Mouse (Mus musculus): ENCODE measurements around the gene Col1a2. TPM values are rescaled to one million over a fixed set of nuclear protein-coding genes. Genes with fewer than 3 reads are reported as not detected.

Col1a2 gene
- total RNA-seq, 2 experiments from 2014 or later, result 11.0 to 18.3 TPM

DNA sequence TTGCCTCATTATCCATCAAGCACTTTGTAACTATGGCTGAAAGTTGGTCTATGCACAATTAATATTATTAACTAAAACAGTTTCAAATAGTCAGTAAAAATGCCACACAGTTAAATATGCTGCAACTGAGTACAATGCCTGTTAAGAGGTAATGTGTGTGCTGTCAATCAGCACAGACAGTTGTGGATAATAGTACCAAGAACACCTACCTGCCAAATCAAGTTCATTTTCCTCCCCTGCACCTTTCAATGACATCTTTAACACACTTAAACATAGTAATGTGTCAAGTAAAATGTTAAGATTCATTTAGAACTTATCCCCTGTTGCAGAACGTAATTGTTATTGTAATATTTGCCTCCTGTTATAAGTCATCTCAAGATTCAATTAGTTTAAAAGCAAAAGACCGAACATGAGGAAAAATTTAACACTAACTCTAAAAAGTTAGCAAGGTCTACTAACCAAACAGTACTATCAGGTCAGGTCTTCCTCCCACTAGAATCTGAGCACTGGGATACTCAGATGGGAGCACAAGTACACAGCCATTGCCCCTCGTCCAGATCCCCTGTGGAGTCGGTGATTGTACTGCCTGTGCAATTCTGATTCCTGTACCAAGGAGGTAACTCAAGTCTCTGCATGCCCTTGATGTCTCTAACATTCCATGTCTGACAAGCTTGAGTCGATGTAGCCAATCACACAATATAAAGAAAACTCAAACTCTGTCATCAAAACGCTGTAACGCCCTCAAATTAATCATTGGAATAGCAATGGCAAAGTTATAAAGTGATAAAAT lies 37.5 kb downstream of the Col1a2 start:
- Histone ChIP-seq H3K27ac (no peak overlapping the region), H3K4me3 (no peak overlapping the region)
- no peak for TF ChIP-seq CTCF (conservative IDR thresholded peaks at IDR 0.05)
- no peak for DNase-seq (ENCODE audit: low spot score in 2 of 2)

DNA sequence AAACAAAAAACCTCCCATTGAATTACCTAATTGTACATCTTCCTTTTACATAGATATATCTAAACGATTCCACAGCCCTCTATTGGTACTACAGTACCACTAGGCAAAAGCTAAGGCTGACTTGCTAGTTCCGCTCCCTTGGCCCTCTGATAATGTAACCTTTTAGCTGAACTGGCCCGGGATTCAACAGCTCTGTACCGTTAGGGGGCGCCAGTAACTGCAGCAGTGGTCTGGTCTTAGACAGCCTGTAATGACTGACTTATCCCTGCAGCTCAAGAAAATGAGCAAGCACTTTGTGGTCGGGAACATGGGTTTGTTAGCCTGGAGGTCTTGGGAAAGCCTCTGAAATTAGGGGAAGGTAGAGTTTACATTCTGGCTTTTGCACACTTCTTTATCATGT lies 39.9 kb downstream of the Col1a2 start:
- H3K27ac ChIP-seq, result no peak overlapping the region
- no peak for DNase-seq (ENCODE audit: low spot score in 2 of 2)
- no peak overlapping the region for H3K4me3 ChIP-seq
- TF ChIP-seq CTCF (conservative IDR thresholded peaks at IDR 0.05), result peak; percentile 67

DNA sequence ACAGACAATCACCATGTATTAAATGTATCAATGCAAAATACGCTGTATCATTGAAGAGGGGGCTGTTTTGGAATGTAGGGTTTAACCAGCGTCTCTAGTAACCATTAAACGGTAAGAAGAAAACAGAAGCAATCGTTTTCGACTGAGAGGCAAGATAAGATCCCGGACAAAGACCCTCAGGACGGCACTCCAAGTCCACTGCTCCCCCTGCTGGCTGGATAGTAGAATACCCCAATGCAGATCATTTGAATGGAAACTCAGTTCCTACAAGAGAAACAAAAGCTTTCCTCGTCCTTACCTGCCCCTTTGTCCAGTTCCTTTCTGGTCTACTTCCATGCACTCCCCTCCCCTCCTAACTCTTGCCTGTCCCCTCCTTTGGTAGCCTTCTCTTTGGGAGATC lies 41.1 kb downstream of the Col1a2 start:
- peak; percentile 53 to 80 for DNase-seq (ENCODE audit: low spot score in 2 of 2)

DNA sequence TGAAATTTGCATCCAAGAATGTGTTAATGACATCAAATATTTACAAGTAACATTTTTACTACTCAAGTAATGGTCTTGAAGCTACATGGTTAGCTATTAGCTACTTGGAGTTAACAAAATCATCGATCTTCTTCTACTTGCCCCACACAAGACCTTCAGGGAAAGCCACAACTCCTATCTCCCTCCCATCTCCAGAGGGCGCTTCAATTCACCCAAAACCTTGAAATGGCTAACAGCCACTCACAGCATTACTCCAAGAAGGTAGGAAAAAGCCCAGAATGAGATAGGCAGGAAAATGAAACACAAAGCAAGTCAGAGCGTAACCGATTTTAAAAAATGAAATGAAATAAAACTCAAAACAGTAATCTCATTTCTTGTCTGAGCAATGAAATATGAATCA lies 44.3 kb downstream of the Col1a2 start:
- no peak overlapping the region for H3K27ac ChIP-seq
- peak; percentile 71 for TF ChIP-seq CTCF (conservative IDR thresholded peaks at IDR 0.05)
- DNase-seq (ENCODE audit: low spot score in 2 of 2), result peak in 1 of 2 experiments; percentile 38
- H3K4me3 ChIP-seq, result no peak overlapping the region

More for the DNA sequence above, 41.1 kb downstream of the Col1a2 start:
- no peak overlapping the region for H3K27ac ChIP-seq
- TF ChIP-seq CTCF (conservative IDR thresholded peaks at IDR 0.05), result peak; percentile 94
- no peak overlapping the region for H3K4me3 ChIP-seq

- no peak overlapping the region for H3K27ac ChIP-seq
- TF ChIP-seq CTCF (conservative IDR thresholded peaks at IDR 0.05), result no peak
- H3K4me3 ChIP-seq, result no peak overlapping the region
- peak in 1 of 2 experiments; percentile 21 for DNase-seq (ENCODE audit: low spot score in 2 of 2)
These were observed 45.4 kb downstream of the Col1a2 start for GRCm38 (mm10) chr6:4549846-4550548.

DNA sequence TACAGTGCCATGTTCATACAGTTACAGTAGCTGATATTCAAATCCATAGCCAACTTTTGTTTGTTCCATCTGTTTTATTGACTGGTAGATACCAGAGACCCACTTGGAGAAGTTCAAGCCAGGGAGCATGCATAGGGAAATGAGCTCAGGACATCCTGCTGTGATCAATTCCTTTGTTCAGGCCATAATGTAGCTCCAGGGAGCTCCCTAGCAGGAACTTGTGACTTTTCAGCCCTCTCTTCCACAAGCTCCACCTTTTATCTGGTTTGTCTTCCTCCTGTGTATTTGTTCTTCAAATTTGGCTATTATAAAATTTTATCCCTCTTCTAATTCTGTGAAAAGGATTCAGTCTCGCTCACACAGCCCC lies 45.9 kb downstream of the Col1a2 start:
- TF ChIP-seq CTCF (conservative IDR thresholded peaks at IDR 0.05), result no peak
- Histone ChIP-seq H3K4me3 (no peak overlapping the region), H3K27ac (no peak overlapping the region)
- no peak for DNase-seq (ENCODE audit: low spot score in 2 of 2)

- DNase-seq (ENCODE audit: low spot score in 2 of 2), result no peak
- Histone ChIP-seq H3K4me3 (no peak overlapping the region), H3K27ac (no peak overlapping the region)
- no peak for TF ChIP-seq CTCF (conservative IDR thresholded peaks at IDR 0.05)
These were observed 50.8 kb downstream of the Col1a2 start for GRCm38 (mm10) chr6:4555366-4555765.

GRCm38 (mm10) chr6:4557086-4557485 lies 52.5 kb downstream of the Col1a2 start:
- Histone ChIP-seq H3K4me3 (no peak overlapping the region), H3K27ac (no peak overlapping the region)
- TF ChIP-seq CTCF (conservative IDR thresholded peaks at IDR 0.05), result no peak
- no peak for DNase-seq (ENCODE audit: low spot score in 2 of 2)

- DNase-seq (ENCODE audit: low spot score in 2 of 2), result peak; percentile 28 to 43
These were observed 53.1 kb downstream of the Col1a2 start for GRCm38 (mm10) chr6:4557678-4558077.

DNA sequence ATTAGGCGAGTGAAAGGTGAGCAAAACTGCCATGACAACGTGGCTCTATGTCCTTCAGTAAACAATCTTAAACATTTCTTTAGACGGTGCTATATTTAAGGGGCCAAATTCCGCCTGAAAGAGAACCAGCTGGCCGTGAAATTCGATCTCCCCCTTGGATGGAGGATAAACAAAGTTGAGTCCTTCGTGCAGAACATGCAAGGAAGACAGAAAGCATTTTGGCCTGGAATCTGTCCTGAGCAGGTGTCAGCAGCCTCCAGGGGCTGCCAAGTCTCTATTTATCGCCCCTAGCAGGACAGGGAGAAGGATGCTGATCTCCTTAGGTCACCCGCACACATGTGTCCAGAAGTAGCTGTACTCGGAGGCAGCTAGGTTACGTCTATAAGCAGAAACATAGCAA lies 56.5 kb downstream of the Col1a2 start:
- TF ChIP-seq CTCF (conservative IDR thresholded peaks at IDR 0.05), result no peak
- DNase-seq (ENCODE audit: low spot score in 2 of 2), result no peak
- H3K27ac ChIP-seq, result no peak overlapping the region
- no peak overlapping the region for H3K4me3 ChIP-seq

More at GRCm38 (mm10) chr6:4557678-4558077, 53.1 kb downstream of the Col1a2 start:
- Histone ChIP-seq H3K27ac (no peak overlapping the region), H3K4me3 (no peak overlapping the region)
- TF ChIP-seq CTCF (conservative IDR thresholded peaks at IDR 0.05), result peak; percentile 78

DNA sequence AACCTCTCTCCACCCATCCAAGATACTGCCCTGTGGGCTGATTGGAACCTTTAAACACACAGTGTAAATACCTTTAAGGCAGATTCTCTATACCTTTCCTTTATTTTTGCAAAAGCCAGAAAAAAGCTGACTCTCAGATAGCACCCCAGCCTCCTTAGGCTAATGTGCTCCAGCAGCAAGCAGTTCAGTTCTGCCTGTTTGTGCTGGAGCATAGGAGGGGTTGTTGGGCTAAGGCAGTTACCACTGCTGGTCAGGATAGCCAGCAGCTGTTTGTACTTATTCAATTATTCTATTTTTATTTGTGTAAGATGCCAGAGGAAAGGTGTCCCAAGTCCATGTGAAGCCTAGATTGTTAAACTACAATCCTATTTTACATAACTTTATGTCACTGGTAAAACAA lies 57.0 kb downstream of the Col1a2 start:
- no peak for TF ChIP-seq CTCF (conservative IDR thresholded peaks at IDR 0.05)
- no peak for DNase-seq (ENCODE audit: low spot score in 2 of 2)
- H3K4me3 ChIP-seq, result no peak overlapping the region
- no peak overlapping the region for H3K27ac ChIP-seq

DNA sequence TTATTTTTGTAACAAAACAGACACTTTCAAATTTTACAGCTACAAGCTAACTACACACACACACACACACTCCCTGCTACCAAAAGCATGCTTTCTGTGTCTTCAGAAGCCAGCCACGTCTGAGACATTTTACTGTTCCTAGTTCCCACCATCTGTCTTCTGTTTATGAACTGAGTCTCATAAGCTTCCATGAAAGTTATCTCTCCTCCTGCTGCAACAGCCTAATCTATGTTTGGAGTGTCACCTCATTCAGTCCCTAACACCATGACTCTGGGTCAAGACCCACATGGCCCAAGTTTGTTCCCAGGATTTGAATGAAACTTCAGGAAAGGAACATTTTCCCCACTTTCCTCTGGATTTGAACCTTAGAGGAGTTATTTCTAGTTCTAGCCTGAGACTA lies 57.8 kb downstream of the Col1a2 start:
- no peak overlapping the region for H3K27ac ChIP-seq
- no peak for DNase-seq (ENCODE audit: low spot score in 2 of 2)
- TF ChIP-seq CTCF (conservative IDR thresholded peaks at IDR 0.05), result no peak
- no peak overlapping the region for H3K4me3 ChIP-seq

GRCm38 (mm10) chr6:4563477-4563876 lies 58.9 kb downstream of the Col1a2 start:
- TF ChIP-seq CTCF (conservative IDR thresholded peaks at IDR 0.05), result no peak
- Histone ChIP-seq H3K4me3 (no peak overlapping the region), H3K27ac (no peak overlapping the region)
- no peak for DNase-seq (ENCODE audit: low spot score in 2 of 2)

DNA sequence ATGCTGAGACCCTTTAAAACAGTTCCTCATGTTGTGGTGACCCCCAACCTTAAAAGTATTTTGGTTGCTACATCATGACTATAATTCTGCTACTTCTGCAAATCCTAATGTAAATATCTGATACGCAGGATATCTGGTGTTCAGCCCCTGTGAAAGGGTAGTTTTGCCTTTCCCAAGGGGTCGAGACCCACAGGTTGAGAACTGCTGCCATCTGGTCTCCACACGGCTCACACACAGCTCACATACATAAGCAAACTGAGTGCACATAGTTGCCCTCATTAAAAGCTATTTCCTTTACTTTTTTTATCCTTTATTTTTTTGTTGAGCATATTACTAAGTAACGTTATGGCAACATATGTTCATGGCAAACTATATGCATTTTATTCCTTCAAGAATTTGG lies 65.8 kb downstream of the Col1a2 start:
- no peak for TF ChIP-seq CTCF (conservative IDR thresholded peaks at IDR 0.05)
- no peak for DNase-seq (ENCODE audit: low spot score in 2 of 2)
- Histone ChIP-seq H3K4me3 (no peak overlapping the region), H3K27ac (no peak overlapping the region)
